Mouse (Mus musculus) brain, embryonic 14.5 days (tissue): ENCODE measurements at regions not wholly inside any gene's neighbourhood (a gene's known extent, or its start where the extent isn't known, plus 50 kb on each side); places are given as distances from the start of the nearest gene placed in this dataset.

Experiments used
- DNase-seq: peaks from one replicate; pipeline ENCODE4 v3.0.0-alpha.2; 2011; ENCODE audit warnings: low read depth
- CTCF ChIP-seq: fragments of 200-500 bp; IDR thresholded peaks from 2 replicates; pipeline ENCODE4 v1.5.1; 2012; ENCODE audit warnings: inconsistent platforms, mild to moderate bottlenecking, moderate library complexity, borderline replicate concordance; ENCODE audit not compliant: insufficient read depth, insufficient read length; ENCODE audit errors: extremely low read depth
- POLR2A ChIP-seq: fragments of 200-500 bp; IDR thresholded peaks from 2 replicates; pipeline ENCODE4 v1.6.1; 2012; ENCODE audit warnings: mild to moderate bottlenecking, inconsistent platforms, borderline replicate concordance; ENCODE audit not compliant: poor library complexity, insufficient read depth, insufficient read length, severe bottlenecking; ENCODE audit errors: extremely low read depth

DNA sequence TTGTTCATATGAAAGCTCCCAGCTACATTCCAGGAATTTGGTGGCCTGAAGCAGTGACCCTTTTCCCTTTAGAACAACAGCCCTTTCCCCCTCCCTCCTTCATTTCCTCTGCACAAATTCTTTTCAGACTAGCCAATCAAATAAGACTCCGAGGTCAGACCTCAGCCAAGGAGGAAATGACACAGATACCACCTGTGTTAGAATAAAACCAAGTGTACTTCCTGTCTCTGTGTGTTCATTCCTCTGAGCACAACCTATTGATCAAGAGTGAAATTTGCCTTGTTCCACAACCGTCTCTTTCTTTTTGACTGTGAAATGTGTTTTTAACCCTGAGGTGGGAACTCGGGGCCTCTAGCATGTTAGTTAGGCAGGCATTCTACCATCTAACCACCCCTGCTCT is 120.2 kb downstream of the Tmsb4x start:
- no peak for TF ChIP-seq POLR2A
- no peak for TF ChIP-seq CTCF
- no peak for DNase-seq

DNA sequence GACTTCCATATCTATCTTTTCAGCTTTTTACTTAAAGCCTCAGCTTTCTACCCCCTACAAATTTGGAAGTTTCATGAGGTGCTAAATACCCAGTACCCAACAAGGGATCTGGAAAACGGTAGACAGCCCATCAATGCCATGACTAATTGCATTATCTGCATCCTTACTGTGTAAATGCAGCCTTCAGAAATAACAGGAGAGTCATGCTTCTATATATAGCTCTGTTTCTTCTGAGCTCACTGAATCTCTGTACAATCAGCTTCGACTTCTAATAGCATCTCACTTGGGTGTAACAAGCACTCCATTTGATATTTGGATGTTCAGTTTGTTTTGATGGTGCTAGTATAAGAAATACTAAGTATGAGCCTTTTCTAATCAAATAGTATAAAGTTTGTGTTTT is 120.7 kb downstream of the Tmsb4x start:
- TF ChIP-seq CTCF (no peak), POLR2A (no peak)

DNA sequence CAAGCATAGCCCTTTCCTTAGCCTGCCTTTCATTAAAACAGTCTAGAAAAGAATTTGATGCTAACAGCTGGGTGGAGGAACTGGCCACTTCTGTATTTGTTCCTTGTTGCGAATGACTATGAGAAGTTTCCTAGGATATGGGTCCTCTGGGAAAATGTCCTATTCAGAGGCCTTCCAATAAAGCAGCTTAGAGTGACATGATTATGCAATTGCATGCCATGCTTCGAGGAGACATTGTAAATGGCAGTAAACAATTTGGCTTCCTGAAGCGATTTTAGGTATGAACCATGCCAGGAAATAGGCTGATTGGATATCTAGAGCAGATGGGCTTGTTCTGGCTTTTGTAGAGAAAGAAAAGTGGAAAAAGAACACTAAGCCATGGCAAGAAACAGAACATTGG is 128.3 kb downstream of the Tmsb4x start:
- TF ChIP-seq POLR2A (no peak), CTCF (no peak)
- peak; percentile 36 for DNase-seq

More for the DNA sequence above, 120.7 kb downstream of the Tmsb4x start:
- no peak for DNase-seq

DNA sequence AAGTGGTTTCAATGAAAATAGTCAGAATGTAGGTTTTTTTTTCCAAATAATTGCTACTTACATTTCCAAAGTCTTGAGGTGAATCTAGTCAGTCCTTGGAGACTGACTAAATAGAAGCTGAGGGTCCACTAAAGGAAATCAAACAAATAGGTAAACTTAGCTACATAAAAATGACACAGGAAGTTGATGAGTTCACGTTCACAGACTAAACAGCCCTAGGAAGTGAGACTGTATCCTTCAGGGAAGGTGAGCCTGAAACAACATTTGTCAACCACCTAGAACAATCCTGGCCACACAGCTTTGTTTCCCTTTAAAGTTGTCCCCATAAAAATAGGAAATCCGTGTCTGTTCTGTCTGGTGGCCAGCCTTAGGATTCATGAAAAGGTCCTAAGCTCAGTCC is 140.0 kb downstream of the Tmsb4x start:
- no peak for DNase-seq
- TF ChIP-seq POLR2A, result no peak
- TF ChIP-seq CTCF, result no peak

- no peak for TF ChIP-seq POLR2A
- TF ChIP-seq CTCF, result no peak
- peak; percentile 14 for DNase-seq
Measured at GRCm38 (mm10) chrX:167067918-167068317, 141.2 kb downstream of the Tmsb4x start.

GRCm38 (mm10) chrX:167063881-167064280 is 145.2 kb downstream of the Tmsb4x start:
- no peak for TF ChIP-seq CTCF
- TF ChIP-seq POLR2A, result no peak
- DNase-seq, result no peak

- no peak for DNase-seq
- TF ChIP-seq CTCF, result no peak
- TF ChIP-seq POLR2A, result no peak
Measured at GRCm38 (mm10) chrX:167052456-167052855, 156.7 kb downstream of the Tmsb4x start.

GRCm38 (mm10) chrX:167050066-167050465 is 159.0 kb downstream of the Tmsb4x start:
- peak; percentile 3 for DNase-seq
- TF ChIP-seq CTCF, result no peak

- peak; percentile 53 for DNase-seq
- TF ChIP-seq CTCF, result no peak
- no peak for TF ChIP-seq POLR2A
Measured at GRCm38 (mm10) chrX:167049191-167049968, 159.7 kb downstream of the Tmsb4x start.

- DNase-seq, result no peak
Measured at GRCm38 (mm10) chrX:167037971-167038370, 171.1 kb downstream of the Tmsb4x start.

GRCm38 (mm10) chrX:167036355-167036754 is 172.8 kb downstream of the Tmsb4x start:
- TF ChIP-seq CTCF, result no peak
- no peak for TF ChIP-seq POLR2A
- DNase-seq, result no peak

More at GRCm38 (mm10) chrX:167037971-167038370, 171.1 kb downstream of the Tmsb4x start:
- TF ChIP-seq POLR2A, result no peak
- TF ChIP-seq CTCF, result no peak

DNA sequence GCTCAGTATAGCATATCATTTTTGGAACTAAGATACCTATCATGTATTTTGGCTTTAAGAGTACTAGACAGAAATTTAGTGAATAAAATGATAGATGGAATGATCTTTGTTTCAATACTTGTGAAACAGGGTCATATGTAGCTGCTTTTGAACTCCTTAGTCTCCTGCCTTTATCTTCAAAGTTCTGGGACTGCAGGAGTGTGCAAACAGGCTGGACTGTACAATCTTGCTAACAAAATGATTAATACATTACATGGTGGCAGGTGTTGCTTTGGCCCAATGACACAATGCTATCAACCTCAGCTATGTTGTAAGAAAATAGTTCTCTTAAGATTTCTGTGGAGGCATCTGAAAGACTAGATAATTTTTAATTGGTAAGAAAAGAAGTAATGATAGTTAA is 173.5 kb downstream of the Tmsb4x start:
- no peak for TF ChIP-seq CTCF
- no peak for TF ChIP-seq POLR2A
- DNase-seq, result no peak

GRCm38 (mm10) chrX:167033091-167033490 is 176.0 kb downstream of the Tmsb4x start:
- DNase-seq, result no peak
- TF ChIP-seq CTCF (no peak), POLR2A (no peak)

DNA sequence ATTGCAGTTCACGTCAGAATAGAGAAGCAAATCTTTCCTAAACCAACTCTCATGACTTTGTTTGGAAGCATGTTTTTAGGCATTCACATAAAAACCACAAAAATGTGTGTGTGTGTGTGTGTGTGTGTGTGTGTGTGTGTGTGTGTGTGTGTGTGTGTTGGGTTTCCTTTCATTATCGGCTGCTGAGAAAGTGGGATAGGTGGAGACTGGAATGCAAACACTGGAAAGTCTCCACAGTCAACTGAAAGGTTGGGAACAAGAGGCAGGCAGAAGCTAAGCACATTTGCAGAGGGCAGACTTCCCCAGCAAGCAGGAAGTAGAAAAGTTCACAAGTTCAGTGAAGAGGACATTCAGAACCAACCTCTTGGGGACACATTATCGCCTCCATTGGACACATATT is 176.5 kb downstream of the Tmsb4x start:
- TF ChIP-seq CTCF, result no peak
- TF ChIP-seq POLR2A, result no peak
- no peak for DNase-seq
